ENCODE assay signal across 21 mouse cellular contexts in genomic region chr10:123437576-123437975, GRCm38 (mm10).
A peak's percentile ranks its signal among the peaks of the same experiment; 100 is the strongest.
DNase-seq lines count a peak whose midpoint lies in the region.
"Had no signal": no experiment of that assay in that cellular context is flagged by ENCODE, and none has a peak within 500 bp of the region (broad histone marks: within the 10 kb centered on the region; RNA-seq: fewer than 3 reads in every experiment).

No protein-coding gene starts in this region.

- DNase-seq in cerebellum, postnatal 10 days = peak; percentile 27 to 43
- no peak for DNase-seq in cerebellum, adult 18-20 months
- DNase-seq in layer of hippocampus, adult 11-12 months (ENCODE audit: low spot score) = peak; percentile 38
- DNase-seq in layer of hippocampus, postnatal 25 days (ENCODE audit: extremely low spot score in 1 of 2, low spot score in 1 of 2) = no peak
- DNase-seq in brain, embryonic 18.5 days (ENCODE audit: low read depth, low spot score) = peak; percentile 34
- peak; percentile 56 to 67 for DNase-seq in layer of hippocampus, postnatal 14 days (ENCODE audit: low spot score in 2 of 2)
- DNase-seq in gastrocnemius, postnatal 25 days = no peak
- DNase-seq in retina, embryonic 14.5 days (ENCODE audit: low spot score) = no peak
- DNase-seq: adrenal gland, adult 2 months; adrenal gland, postnatal 36 days; cerebellum, adult 11-12 months; gastrocnemius, postnatal 14 days; heart, adult 11 months; heart, postnatal 36 days; kidney, adult 2 months; kidney, postnatal 4 days; liver, embryonic 13.5 days; lung, adult 18-20 months; lung, postnatal 10 days; spleen, adult 18-20 months; thymus, postnatal 14 days had no signal

Comparison
In these comparisons a context has a peak if more than half of its experiments do, and no peak if none do; other contexts are left out.
1. DNase-seq: peak in cerebellum, postnatal 10 days (2 of 2), layer of hippocampus, adult 11-12 months (single experiment), brain, embryonic 18.5 days (single experiment) and layer of hippocampus, postnatal 14 days (2 of 2); none in cerebellum, adult 18-20 months (0 of 2), layer of hippocampus, postnatal 25 days (0 of 2), gastrocnemius, postnatal 25 days (single experiment) and retina, embryonic 14.5 days (single experiment).